Mouse (Mus musculus): ENCODE results near the gene Hnrnph1. TPM values are rescaled to one million over a fixed set of nuclear protein-coding genes. Genes with fewer than 3 reads are reported as not detected.
"Not testable (repeated sequence)": the region's sequence is repeated elsewhere in the genome, so short reads cannot be mapped to it uniquely, and the experiment has no call there.

Hnrnph1 gene
- polyA plus RNA-seq, 1 experiment from 2014 or later = 525 TPM

- Histone ChIP-seq H3K36me3 (replicated peaks) (no peaks in the 10 kb centered on the region), H3K9me3 (no peaks in the 10 kb centered on the region), H3K27ac (peak overlapping the region; percentile 72), H3K27me3 (replicated peaks) (no peaks in the 10 kb centered on the region), H3K4me3 (peak overlapping the region; percentile 51), H3K4me1 (peaks cover 2% of the 10 kb centered on the region; the same call in 1 of the 2 replicates), H3K4me2 (peak overlapping the region; percentile 64), H3K9ac (peak overlapping the region; percentile 61)
- peak; percentile 78 for ATAC-seq (replicated peaks)
- WGBS = 2% methylated on average over 74 of the region's 74 CpGs
Observed at GRCm38 (mm10) chr11:50358950-50359861, 17.6 kb upstream of the Hnrnph1 start.

GRCm38 (mm10) chr11:50361282-50361681, 15.5 kb upstream of the Hnrnph1 start:
- 88% methylated on average over 1 of the region's 1 CpGs for WGBS
- not testable (repeated sequence) for H3K9me3 ChIP-seq; H3K9ac ChIP-seq; H3K27ac ChIP-seq; H3K4me1 ChIP-seq; H3K4me3 ChIP-seq; ATAC-seq (replicated peaks); H3K27me3 ChIP-seq (replicated peaks); H3K4me2 ChIP-seq; H3K36me3 ChIP-seq (replicated peaks)

GRCm38 (mm10) chr11:50364548-50364947, 12.2 kb upstream of the Hnrnph1 start:
- Histone ChIP-seq H3K27ac (no peak overlapping the region), H3K4me3 (no peak overlapping the region), H3K4me1 (no peaks in the 10 kb centered on the region), H3K9me3 (no peaks in the 10 kb centered on the region), H3K36me3 (replicated peaks) (no peaks in the 10 kb centered on the region), H3K4me2 (no peak overlapping the region), H3K27me3 (replicated peaks) (no peaks in the 10 kb centered on the region), H3K9ac (no peak overlapping the region)
- peak; percentile 78 for ATAC-seq (replicated peaks)
- 6% methylated on average over 4 of the region's 4 CpGs for WGBS

GRCm38 (mm10) chr11:50365322-50365721, 11.5 kb upstream of the Hnrnph1 start:
- H3K4me3 ChIP-seq = no peak overlapping the region
- no peaks in the 10 kb centered on the region for H3K27me3 ChIP-seq (replicated peaks)
- no peak overlapping the region for H3K9ac ChIP-seq
- H3K36me3 ChIP-seq (replicated peaks) = no peaks in the 10 kb centered on the region
- H3K27ac ChIP-seq = no peak overlapping the region
- ATAC-seq (replicated peaks) = no peak
- no peaks in the 10 kb centered on the region for H3K9me3 ChIP-seq
- no peak overlapping the region for H3K4me2 ChIP-seq
- H3K4me1 ChIP-seq = 0 out of 2 replicates have a peak, but pooled peaks cover under 1% of the 10 kb centered on the region

- WGBS = 95% methylated on average over 9 of the region's 9 CpGs
- ATAC-seq (replicated peaks) = no peak
- H3K4me2 ChIP-seq = no peak overlapping the region
Observed at GRCm38 (mm10) chr11:50367531-50367930, 9.3 kb upstream of the Hnrnph1 start.

GRCm38 (mm10) chr11:50369360-50369911, 7.4 kb upstream of the Hnrnph1 start:
- no peak for ATAC-seq (replicated peaks)
- H3K4me1 ChIP-seq = peaks cover 18% of the 10 kb centered on the region
- H3K9ac ChIP-seq = no peak overlapping the region
- no peak overlapping the region for H3K4me2 ChIP-seq
- no peak overlapping the region for H3K4me3 ChIP-seq
- no peaks in the 10 kb centered on the region for H3K9me3 ChIP-seq
- H3K36me3 ChIP-seq (replicated peaks) = no peaks in the 10 kb centered on the region
- WGBS = 92% methylated on average over 5 of the region's 5 CpGs
- H3K27me3 ChIP-seq (replicated peaks) = no peaks in the 10 kb centered on the region
- no peak overlapping the region for H3K27ac ChIP-seq

More at GRCm38 (mm10) chr11:50367531-50367930, 9.3 kb upstream of the Hnrnph1 start:
- no peak overlapping the region for H3K27ac ChIP-seq
- H3K27me3 ChIP-seq (replicated peaks) = no peaks in the 10 kb centered on the region
- no peaks in the 10 kb centered on the region for H3K36me3 ChIP-seq (replicated peaks)
- H3K4me3 ChIP-seq = no peak overlapping the region
- H3K9ac ChIP-seq = no peak overlapping the region
- H3K9me3 ChIP-seq = no peaks in the 10 kb centered on the region
- H3K4me1 ChIP-seq = peaks cover 18% of the 10 kb centered on the region

GRCm38 (mm10) chr11:50370969-50371368, 5.8 kb upstream of the Hnrnph1 start:
- Histone ChIP-seq H3K9ac (peak overlapping the region; percentile 69; the same call in 1 of the 2 replicates), H3K4me2 (peak overlapping the region; percentile 63), H3K36me3 (replicated peaks) (no peaks in the 10 kb centered on the region), H3K27ac (peak overlapping the region; percentile 96), H3K9me3 (no peaks in the 10 kb centered on the region), H3K4me3 (peak overlapping the region; percentile 40; the same call in 1 of the 2 replicates), H3K27me3 (replicated peaks) (no peaks in the 10 kb centered on the region), H3K4me1 (peaks cover 19% of the 10 kb centered on the region)
- 39% methylated on average over 4 of the region's 4 CpGs for WGBS
- peak; percentile 76 for ATAC-seq (replicated peaks)

- H3K9ac ChIP-seq = peak overlapping the region; percentile 69
- H3K4me1 ChIP-seq = peaks cover 24% of the 10 kb centered on the region
- WGBS = 1% methylated on average over 18 of the region's 18 CpGs
- H3K9me3 ChIP-seq = no peaks in the 10 kb centered on the region
- ATAC-seq (replicated peaks) = peak; percentile 69
- H3K27me3 ChIP-seq (replicated peaks) = no peaks in the 10 kb centered on the region
- H3K27ac ChIP-seq = peak overlapping the region; percentile 96
- H3K4me2 ChIP-seq = peak overlapping the region; percentile 63
- H3K4me3 ChIP-seq = peak overlapping the region; percentile 40
- H3K36me3 ChIP-seq (replicated peaks) = no peaks in the 10 kb centered on the region
Observed at GRCm38 (mm10) chr11:50371399-50371841, 5.4 kb upstream of the Hnrnph1 start.

GRCm38 (mm10) chr11:50371911-50372310, 4.9 kb upstream of the Hnrnph1 start:
- H3K4me1 ChIP-seq = peaks cover 28% of the 10 kb centered on the region
- H3K9me3 ChIP-seq = no peaks in the 10 kb centered on the region
- peak overlapping the region; percentile 96 for H3K27ac ChIP-seq
- peak overlapping the region; percentile 69; the same call in 1 of the 2 replicates for H3K9ac ChIP-seq
- peak overlapping the region; percentile 63 for H3K4me2 ChIP-seq
- H3K4me3 ChIP-seq = peak overlapping the region; percentile 40
- no peaks in the 10 kb centered on the region for H3K36me3 ChIP-seq (replicated peaks)
- H3K27me3 ChIP-seq (replicated peaks) = no peaks in the 10 kb centered on the region
- WGBS = 92% methylated on average over 1 of the region's 1 CpGs
- no peak for ATAC-seq (replicated peaks)

- Histone ChIP-seq H3K36me3 (replicated peaks) (no peaks in the 10 kb centered on the region), H3K9ac (no peak overlapping the region), H3K4me2 (no peak overlapping the region), H3K4me1 (peaks cover 28% of the 10 kb centered on the region), H3K4me3 (no peak overlapping the region), H3K27me3 (replicated peaks) (no peaks in the 10 kb centered on the region), H3K9me3 (no peaks in the 10 kb centered on the region), H3K27ac (no peak overlapping the region)
- ATAC-seq (replicated peaks) = no peak
Observed at GRCm38 (mm10) chr11:50373086-50373485, 3.7 kb upstream of the Hnrnph1 start.

GRCm38 (mm10) chr11:50373621-50374020, 3.2 kb upstream of the Hnrnph1 start:
- no peak overlapping the region for H3K9ac ChIP-seq
- no peak overlapping the region for H3K4me2 ChIP-seq
- 100% methylated on average over 1 of the region's 1 CpGs for WGBS
- H3K27ac ChIP-seq = no peak overlapping the region
- H3K36me3 ChIP-seq (replicated peaks) = no peaks in the 10 kb centered on the region
- peaks cover 28% of the 10 kb centered on the region for H3K4me1 ChIP-seq
- H3K4me3 ChIP-seq = no peak overlapping the region
- no peaks in the 10 kb centered on the region for H3K9me3 ChIP-seq
- no peak for ATAC-seq (replicated peaks)
- no peaks in the 10 kb centered on the region for H3K27me3 ChIP-seq (replicated peaks)

- no peak for ATAC-seq (replicated peaks)
Observed at GRCm38 (mm10) chr11:50374286-50375015, 2.3 kb upstream of the Hnrnph1 start.

More at GRCm38 (mm10) chr11:50374286-50375015, 2.3 kb upstream of the Hnrnph1 start:
- Histone ChIP-seq H3K9ac (no peak overlapping the region), H3K4me2 (no peak overlapping the region), H3K4me3 (no peak overlapping the region), H3K27me3 (replicated peaks) (no peaks in the 10 kb centered on the region), H3K27ac (no peak overlapping the region), H3K36me3 (replicated peaks) (0 out of 2 replicates have a peak, but pooled peaks cover 2% of the 10 kb centered on the region), H3K9me3 (no peaks in the 10 kb centered on the region), H3K4me1 (peaks cover 33% of the 10 kb centered on the region)
- 72% methylated on average over 13 of the region's 13 CpGs for WGBS
